Mouse (Mus musculus) midbrain, postnatal 0 days (tissue): ENCODE results near the gene Adssl1. TPM values are rescaled to one million over a fixed set of nuclear protein-coding genes. Genes with fewer than 3 reads are reported as not detected.

Experiments used
- ATAC-seq: fragments of 200-750 bp; cut with Nextera tagmentation; 2 replicates; pipeline ENCODE4 v1.8.0; 2017; ENCODE audit warnings: moderate number of reproducible peaks, mild to moderate bottlenecking, moderate TSS enrichment, moderate library complexity; ENCODE audit not compliant: low FRiP score
- DNase-seq: peaks from one replicate; pipeline ENCODE4 v3.0.0-alpha.2; 2015; ENCODE audit warnings: low spot score
- H3K27ac ChIP-seq: fragments of 300-500 bp; sonication (generic); 2 replicates; pipeline ENCODE4 v1.5.1; 2014; ENCODE audit warnings: low read depth, mild to moderate bottlenecking, low read length, mixed read lengths
- H3K27me3 ChIP-seq: fragments of 300-500 bp; sonication (generic); 2 replicates; pipeline ENCODE4 v1.6.1; 2014; ENCODE audit warnings: low read length, control low read depth, mixed read lengths; ENCODE audit not compliant: insufficient read depth
- H3K36me3 ChIP-seq: fragments of 300-500 bp; sonication (generic); 2 replicates; pipeline ENCODE4 v1.6.1; 2014; ENCODE audit warnings: low read length, control low read depth, mixed read lengths; ENCODE audit not compliant: insufficient read depth
- H3K4me1 ChIP-seq: fragments of 300-500 bp; sonication (generic); 2 replicates; pipeline ENCODE4 v1.6.1; 2014; ENCODE audit warnings: mild to moderate bottlenecking, control low read depth, antibody characterized with exemption, low read length, mixed read lengths; ENCODE audit not compliant: insufficient read depth
- H3K4me2 ChIP-seq: fragments of 300-500 bp; sonication (generic); 2 replicates; pipeline ENCODE4 v1.6.1; 2014; ENCODE audit warnings: low read depth, mild to moderate bottlenecking, low read length, mixed read lengths; ENCODE audit not compliant: poor library complexity, severe bottlenecking
- H3K4me3 ChIP-seq: fragments of 300-500 bp; sonication (generic); 2 replicates; pipeline ENCODE4 v1.5.1; 2014; ENCODE audit warnings: low read depth, mild to moderate bottlenecking, low read length, moderate library complexity
- H3K9ac ChIP-seq: fragments of 300-500 bp; sonication (generic); replicated peaks from 2 replicates; pipeline ENCODE4 v1.6.1; 2014; ENCODE audit warnings: mild to moderate bottlenecking, low read length, moderate library complexity, mixed read lengths; ENCODE audit not compliant: poor library complexity, severe bottlenecking
- H3K9me3 ChIP-seq: fragments of 300-500 bp; sonication (generic); 2 replicates; pipeline ENCODE4 v1.6.1; 2016; ENCODE audit warnings: low read length, control low read depth
- CTCF ChIP-seq: IDR thresholded peaks from 2 replicates; pipeline ENCODE4 v1.5.1; 2016; ENCODE audit warnings: antibody characterized with exemption, mild to moderate bottlenecking
- WGBS: fragments of 180-500 bp; shearing (Covaris S2); extraction: QIAGEN DNeasy Blood & Tissue Kit; methylation state at CpG from one replicate; pipeline ENCODE4 v1.1.7; 2014; 5-methylcytosine and 5-hydroxymethylcytosine counted together
- polyA plus RNA-seq: library from polyadenylated mRNA; unstranded; fragments of >200 nt; fragmentation: Nextera tagmentation; extraction: Ambion mirVana; gene quantifications from 2 replicates; pipeline ENCODE4 v1.2.1, GENCODE M21; 2015
- total RNA-seq: library from RNA; depleted of rRNA; stranded (reverse); fragments of >200 nt; gene quantifications from 2 replicates; pipeline ENCODE4 v1.2.3, GENCODE M21; 2014

The Adssl1 gene
- total and polyA plus RNA-seq, 2 experiments from 2014 or later = 4.1 to 8.2 TPM

- H3K4me1 ChIP-seq = peaks cover 3% of the 10 kb centered on the region; the same call in 1 of the 2 replicates
- ATAC-seq (no peak), DNase-seq (no peak)
- no peaks in the 10 kb centered on the region for H3K27me3 ChIP-seq
- H3K9ac ChIP-seq = no peak overlapping the region
- H3K4me3 ChIP-seq = no peak overlapping the region
- H3K27ac ChIP-seq = no peak overlapping the region
- H3K36me3 ChIP-seq = no peaks in the 10 kb centered on the region
- H3K4me2 ChIP-seq = no peak overlapping the region
- WGBS = 55% methylated on average over 1 of the region's 1 CpGs
- H3K9me3 ChIP-seq = no peaks in the 10 kb centered on the region
- no peak for TF ChIP-seq CTCF
These were observed 11.6 kb downstream of the Adssl1 start for GRCm38 (mm10) chr12:112631472-112631871.

GRCm38 (mm10) chr12:112632084-112632777 lies 12.4 kb downstream of the Adssl1 start:
- 78% methylated on average over 11 of the region's 11 CpGs for WGBS
- Histone ChIP-seq H3K4me2 (no peak overlapping the region), H3K9ac (no peak overlapping the region), H3K4me3 (no peak overlapping the region), H3K27me3 (no peaks in the 10 kb centered on the region), H3K27ac (no peak overlapping the region), H3K4me1 (peaks cover 3% of the 10 kb centered on the region; the same call in 1 of the 2 replicates), H3K9me3 (no peaks in the 10 kb centered on the region), H3K36me3 (no peaks in the 10 kb centered on the region)
- ATAC-seq = no peak
- no peak for DNase-seq
- no peak for TF ChIP-seq CTCF

DNA sequence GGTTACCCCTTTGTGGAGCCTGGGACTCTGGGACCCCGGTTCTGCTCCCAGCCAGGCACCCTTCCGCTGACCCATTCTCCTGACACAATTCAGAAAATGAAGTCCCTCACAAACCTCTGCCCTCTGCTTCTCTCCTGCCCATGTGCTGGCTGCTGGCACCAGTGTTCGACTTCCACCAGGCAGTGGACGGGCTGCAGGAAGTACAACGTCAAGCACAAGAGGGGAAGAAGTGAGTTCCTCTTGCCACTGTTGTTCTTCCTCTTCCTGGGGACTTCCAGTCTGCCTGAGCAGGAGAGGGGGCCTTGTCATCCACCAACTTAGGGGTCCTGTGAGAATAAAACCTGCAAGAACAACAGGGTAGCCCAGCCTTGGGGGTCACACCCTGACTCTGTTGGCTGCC lies 13.1 kb downstream of the Adssl1 start:
- no peak overlapping the region for H3K4me3 ChIP-seq
- ATAC-seq (no peak), DNase-seq (no peak)
- WGBS = 81% methylated on average over 5 of the region's 5 CpGs
- no peak overlapping the region for H3K4me2 ChIP-seq
- no peak for TF ChIP-seq CTCF
- H3K9me3 ChIP-seq = no peaks in the 10 kb centered on the region
- no peaks in the 10 kb centered on the region for H3K36me3 ChIP-seq
- no peak overlapping the region for H3K9ac ChIP-seq
- H3K27me3 ChIP-seq = no peaks in the 10 kb centered on the region
- peaks cover 3% of the 10 kb centered on the region; the same call in 1 of the 2 replicates for H3K4me1 ChIP-seq
- H3K27ac ChIP-seq = no peak overlapping the region

- TF ChIP-seq CTCF = no peak
- DNase-seq = no peak
- H3K27me3 ChIP-seq = no peaks in the 10 kb centered on the region
- peaks cover 3% of the 10 kb centered on the region; the same call in 1 of the 2 replicates for H3K4me1 ChIP-seq
- 77% methylated on average over 9 of the region's 9 CpGs for WGBS
- H3K4me3 ChIP-seq = no peak overlapping the region
- H3K9me3 ChIP-seq = no peaks in the 10 kb centered on the region
- no peak overlapping the region for H3K4me2 ChIP-seq
- no peak for ATAC-seq
- H3K9ac ChIP-seq = no peak overlapping the region
- H3K36me3 ChIP-seq = no peaks in the 10 kb centered on the region
- no peak overlapping the region for H3K27ac ChIP-seq
These were observed 13.8 kb downstream of the Adssl1 start for GRCm38 (mm10) chr12:112633686-112634085.

- no peak overlapping the region for H3K9ac ChIP-seq
- no peak for ATAC-seq
- TF ChIP-seq CTCF = no peak
- no peak for DNase-seq
- H3K27me3 ChIP-seq = no peaks in the 10 kb centered on the region
- 91% methylated on average over 10 of the region's 10 CpGs for WGBS
- H3K4me2 ChIP-seq = no peak overlapping the region
- H3K4me3 ChIP-seq = no peak overlapping the region
- H3K36me3 ChIP-seq = no peaks in the 10 kb centered on the region
- H3K9me3 ChIP-seq = no peaks in the 10 kb centered on the region
- H3K4me1 ChIP-seq = no peaks in the 10 kb centered on the region
- H3K27ac ChIP-seq = no peak overlapping the region
These were observed 19.7 kb downstream of the Adssl1 start for GRCm38 (mm10) chr12:112639526-112639925.

DNA sequence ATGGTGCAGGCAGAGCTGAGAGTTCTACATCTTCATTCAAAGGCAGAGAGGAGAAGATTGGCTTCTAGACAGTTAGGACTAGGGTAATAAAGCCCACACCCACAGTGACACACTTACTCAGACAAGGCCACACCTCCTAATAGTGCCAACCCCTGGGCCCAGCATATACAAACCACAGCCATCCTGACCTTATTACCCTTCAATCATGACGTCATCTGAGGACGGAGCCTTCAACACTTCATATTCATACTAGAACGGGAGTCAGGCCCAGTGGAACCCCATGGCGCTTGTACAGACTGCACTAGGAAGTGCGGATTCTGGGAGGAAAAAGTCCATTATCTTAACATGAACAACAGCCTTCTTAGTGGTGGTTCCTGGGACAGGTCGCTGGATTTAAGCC lies 23.3 kb downstream of the Adssl1 start:
- no peak overlapping the region for H3K9ac ChIP-seq
- DNase-seq = no peak
- no peak for TF ChIP-seq CTCF
- no peak overlapping the region for H3K4me2 ChIP-seq
- no peak for ATAC-seq
- peaks cover 11% of the 10 kb centered on the region; the same call in 1 of the 2 replicates for H3K4me1 ChIP-seq
- no peaks in the 10 kb centered on the region for H3K27me3 ChIP-seq
- WGBS = 95% methylated on average over 6 of the region's 6 CpGs
- no peak overlapping the region for H3K4me3 ChIP-seq
- H3K9me3 ChIP-seq = no peaks in the 10 kb centered on the region
- no peak overlapping the region for H3K27ac ChIP-seq
- H3K36me3 ChIP-seq = no peaks in the 10 kb centered on the region
